Mouse (Mus musculus) gonadal fat pad, adult 2 months (tissue): ENCODE data around the gene Gm45837. TPM values are rescaled to one million over a fixed set of nuclear protein-coding genes. Genes with fewer than 3 reads are reported as not detected.

Source experiments
- DNase-seq: peaks from one replicate; pipeline ENCODE4 v3.0.0-alpha.2; 2012; ENCODE audit warnings: low read depth
- polyA plus RNA-seq: library from polyadenylated mRNA; depleted of rRNA; stranded (reverse); fragments of >200 nt; gene quantifications from 2 replicates; pipeline ENCODE4 v1.2.3, GENCODE M21; 2012

The Gm45837 gene
- polyA plus RNA-seq, 1 experiment = not detected

GRCm38 (mm10) chr7:101437876-101438275 is 27.2 kb downstream of the Gm45837 start:
- no peak for DNase-seq

- DNase-seq = no peak
Observed at GRCm38 (mm10) chr7:101443093-101443492, 32.4 kb downstream of the Gm45837 start.

GRCm38 (mm10) chr7:101444211-101444610 is 33.5 kb downstream of the Gm45837 start:
- no peak for DNase-seq

- DNase-seq = no peak
Observed at GRCm38 (mm10) chr7:101449855-101450254, 39.2 kb downstream of the Gm45837 start.

- no peak for DNase-seq
Observed at GRCm38 (mm10) chr7:101450422-101451401, 40.0 kb downstream of the Gm45837 start.

- no peak for DNase-seq
Observed at GRCm38 (mm10) chr7:101452669-101453068, 42.0 kb downstream of the Gm45837 start.

- no peak for DNase-seq
Observed at GRCm38 (mm10) chr7:101453296-101453695, 42.6 kb downstream of the Gm45837 start.

GRCm38 (mm10) chr7:101453725-101454124 is 43.0 kb downstream of the Gm45837 start:
- no peak for DNase-seq

- DNase-seq = no peak
Observed at GRCm38 (mm10) chr7:101454479-101454878, 43.8 kb downstream of the Gm45837 start.

GRCm38 (mm10) chr7:101455141-101455540 is 44.5 kb downstream of the Gm45837 start:
- no peak for DNase-seq

GRCm38 (mm10) chr7:101456318-101456717 is 45.6 kb downstream of the Gm45837 start:
- DNase-seq = no peak

GRCm38 (mm10) chr7:101456789-101457188 is 46.1 kb downstream of the Gm45837 start:
- no peak for DNase-seq

GRCm38 (mm10) chr7:101457283-101457682 is 46.6 kb downstream of the Gm45837 start:
- DNase-seq = no peak

GRCm38 (mm10) chr7:101457801-101458200 is 47.1 kb downstream of the Gm45837 start:
- no peak for DNase-seq

GRCm38 (mm10) chr7:101458278-101458781 is 47.6 kb downstream of the Gm45837 start:
- DNase-seq = no peak

- no peak for DNase-seq
Observed at GRCm38 (mm10) chr7:101459305-101459813, 48.7 kb downstream of the Gm45837 start.

GRCm38 (mm10) chr7:101459923-101460607 is 49.4 kb downstream of the Gm45837 start:
- no peak for DNase-seq

GRCm38 (mm10) chr7:101460608-101460957 is 49.9 kb downstream of the Gm45837 start:
- DNase-seq = no peak

- DNase-seq = no peak
Observed at GRCm38 (mm10) chr7:101461571-101461970, 50.9 kb downstream of the Gm45837 start.

GRCm38 (mm10) chr7:101462327-101463068 is 51.8 kb downstream of the Gm45837 start:
- DNase-seq = no peak

GRCm38 (mm10) chr7:101463665-101464271 is 53.1 kb downstream of the Gm45837 start:
- DNase-seq = no peak
